ENCODE assay signal across 8 mouse cellular contexts in the genomic region with DNA sequence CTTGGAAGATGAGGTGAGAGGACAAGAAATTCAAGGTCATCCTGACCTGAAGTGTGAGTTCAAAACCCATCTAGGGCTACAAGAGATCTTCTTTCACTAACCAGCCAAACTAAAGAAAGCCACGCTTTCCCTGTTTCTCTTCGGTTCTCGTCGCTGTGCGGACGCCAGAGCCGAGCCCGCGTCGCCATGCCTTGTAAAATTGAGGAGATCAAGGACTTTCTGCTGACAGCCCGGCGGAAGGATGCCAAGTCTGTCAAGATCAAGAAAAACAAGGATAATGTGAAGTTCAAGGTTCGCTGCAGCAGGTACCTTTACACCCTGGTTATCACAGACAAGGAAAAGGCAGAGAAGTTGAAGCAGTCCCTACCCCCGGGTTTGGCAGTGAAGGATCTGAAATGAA. TPM values are rescaled to one million over a fixed set of nuclear protein-coding genes. Genes with fewer than 3 reads are reported as not detected.
"Had no signal": no experiment of that assay in that cellular context is flagged by ENCODE, and none has a peak within 500 bp of the region (broad histone marks: within the 10 kb centered on the region; RNA-seq: fewer than 3 reads in every experiment).

No protein-coding gene starts in this region.

RNA-seq across cellular contexts. Expression of a gene that starts 29.3 kb away (rescaled TPM):
- total RNA-seq: neutrophil, adult 5-6 weeks had no signal
- polyA plus RNA-seq: small intestine, adult 2 months; stomach, embryonic 15.5 days; stomach, embryonic 16.5 days; stomach, postnatal 0 days; testis, adult 2 months; thymus, adult 2 months; urinary bladder, adult 2 months had no signal

RNA-seq across cellular contexts. Expression of a gene that starts 57.8 kb away (rescaled TPM):
- total RNA-seq: neutrophil, adult 5-6 weeks had no signal
